Mouse (Mus musculus): Measurements from ENCODE around the gene Greb1.
A peak's percentile ranks its signal among the peaks of the same experiment; 100 is the strongest.

Greb1 gene

GRCm38 (mm10) chr12:16805511-16805910 is 4.8 kb upstream of the Greb1 start:
- DNase-seq (ENCODE audit: low spot score in 2 of 2), result peak; percentile 91 to 92

- DNase-seq (ENCODE audit: low spot score in 2 of 2), result no peak
Measured at GRCm38 (mm10) chr12:16803956-16804430, 3.3 kb upstream of the Greb1 start.

- DNase-seq (ENCODE audit: low spot score in 2 of 2), result no peak
Measured at GRCm38 (mm10) chr12:16803237-16803955, 2.7 kb upstream of the Greb1 start.

DNA sequence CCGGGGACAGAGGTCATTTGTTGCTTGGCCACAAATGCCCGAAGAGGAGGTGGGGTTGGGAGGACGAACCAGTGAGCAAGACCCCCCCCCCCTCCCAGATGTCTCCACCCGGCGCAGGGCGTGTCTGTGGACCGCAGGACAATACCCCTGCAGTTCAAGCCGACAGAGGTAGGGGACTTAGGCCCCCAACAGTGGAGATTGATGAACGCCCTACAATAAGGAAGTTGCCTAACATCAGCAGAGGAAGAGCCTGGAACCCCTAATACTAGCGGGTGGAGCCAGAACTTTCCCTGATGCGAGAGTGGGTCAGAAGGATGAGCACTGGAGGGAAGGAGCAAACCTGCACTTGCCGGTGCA is 251 bp upstream of the Greb1 start:
- DNase-seq (ENCODE audit: low spot score in 2 of 2), result no peak

DNA sequence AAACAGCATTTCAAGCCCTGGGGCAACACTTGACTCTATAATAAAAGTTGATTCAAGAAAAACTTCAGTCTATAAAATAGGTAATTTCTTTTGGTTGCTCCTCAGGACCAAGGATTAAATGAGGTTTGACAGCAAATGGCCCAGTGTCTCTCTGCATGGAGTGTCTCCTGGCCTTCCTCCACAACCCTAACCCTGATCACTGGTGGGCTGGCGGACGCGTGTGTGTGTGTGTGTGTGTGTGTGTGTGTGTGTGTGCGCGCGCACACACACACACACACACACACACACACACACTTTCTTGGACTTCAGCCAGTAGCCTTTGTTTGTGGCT is 793 bp downstream of the Greb1 start:
- DNase-seq (ENCODE audit: low spot score in 2 of 2), result no peak

GRCm38 (mm10) chr12:16798894-16799293 is 1.8 kb downstream of the Greb1 start:
- no peak for DNase-seq (ENCODE audit: low spot score in 2 of 2)

GRCm38 (mm10) chr12:16795781-16796180 is 4.9 kb downstream of the Greb1 start:
- no peak for DNase-seq (ENCODE audit: low spot score in 2 of 2)

GRCm38 (mm10) chr12:16793371-16793770 is 7.3 kb downstream of the Greb1 start:
- no peak for DNase-seq (ENCODE audit: low spot score in 2 of 2)

GRCm38 (mm10) chr12:16790456-16790855 is 10.2 kb downstream of the Greb1 start:
- no peak for DNase-seq (ENCODE audit: low spot score in 2 of 2)

DNA sequence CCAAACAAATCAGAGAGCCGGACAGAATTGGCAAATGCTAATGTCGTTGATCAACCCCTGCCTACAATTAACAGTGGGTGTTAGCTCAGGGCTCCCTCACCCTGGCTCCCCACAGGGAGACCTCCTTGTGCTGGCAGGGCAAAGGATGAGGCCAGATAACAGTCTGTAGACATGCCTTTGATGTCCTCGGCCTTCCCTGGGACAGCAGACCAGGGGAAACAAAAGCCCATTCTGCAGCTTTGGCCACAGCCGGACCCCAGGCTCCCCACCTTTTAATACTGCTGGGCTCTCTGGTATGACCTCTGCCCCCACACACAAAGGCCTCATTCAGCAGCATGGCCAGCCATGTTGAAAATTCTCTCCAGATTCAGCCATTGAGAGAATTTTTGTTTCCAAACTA is 10.9 kb downstream of the Greb1 start:
- no peak for DNase-seq (ENCODE audit: low spot score in 2 of 2)

GRCm38 (mm10) chr12:16789199-16789598 is 11.5 kb downstream of the Greb1 start:
- DNase-seq (ENCODE audit: low spot score in 2 of 2), result no peak

GRCm38 (mm10) chr12:16788600-16788999 is 12.1 kb downstream of the Greb1 start:
- no peak for DNase-seq (ENCODE audit: low spot score in 2 of 2)

GRCm38 (mm10) chr12:16781034-16781746 is 19.5 kb downstream of the Greb1 start:
- no peak for DNase-seq (ENCODE audit: low spot score in 2 of 2)

DNA sequence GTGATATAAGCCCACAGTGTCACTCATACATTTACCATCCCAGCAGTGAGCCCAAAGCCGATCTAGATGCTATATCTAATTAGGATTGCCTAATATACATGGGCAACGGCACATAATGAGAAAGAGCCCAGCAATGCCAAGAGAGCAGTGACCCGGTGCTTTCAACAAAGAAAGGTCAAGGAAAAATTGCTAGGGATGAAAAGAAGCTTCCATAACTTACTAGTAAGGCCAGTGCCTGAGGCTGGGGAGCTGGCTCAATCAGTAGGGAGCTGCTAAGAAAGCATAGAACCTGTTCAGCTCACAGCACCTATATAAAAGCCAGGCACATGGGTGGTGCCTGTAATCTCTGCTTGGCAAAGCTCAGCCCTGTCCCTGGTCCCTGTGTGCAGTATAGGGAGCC is 20.4 kb downstream of the Greb1 start:
- DNase-seq (ENCODE audit: low spot score in 2 of 2), result no peak

DNA sequence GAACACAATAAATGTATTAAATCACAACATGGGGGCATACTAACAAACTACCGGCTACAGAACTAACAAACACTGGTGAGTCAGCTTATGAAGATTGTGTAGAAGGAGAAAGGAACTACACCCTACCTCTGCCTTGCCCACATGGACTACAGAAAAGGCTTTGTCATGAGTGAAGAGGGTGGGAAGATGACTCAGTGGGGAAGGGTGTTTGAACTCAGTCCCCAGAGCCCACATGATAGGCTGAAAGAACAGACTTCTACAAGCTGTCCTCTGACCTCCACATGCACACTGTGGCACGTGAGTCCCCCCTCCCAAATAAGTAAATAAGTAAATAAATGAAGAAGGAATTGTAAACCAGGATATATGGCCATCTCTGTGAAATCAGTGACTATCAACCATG is 21.5 kb downstream of the Greb1 start:
- DNase-seq (ENCODE audit: low spot score in 2 of 2), result no peak

DNA sequence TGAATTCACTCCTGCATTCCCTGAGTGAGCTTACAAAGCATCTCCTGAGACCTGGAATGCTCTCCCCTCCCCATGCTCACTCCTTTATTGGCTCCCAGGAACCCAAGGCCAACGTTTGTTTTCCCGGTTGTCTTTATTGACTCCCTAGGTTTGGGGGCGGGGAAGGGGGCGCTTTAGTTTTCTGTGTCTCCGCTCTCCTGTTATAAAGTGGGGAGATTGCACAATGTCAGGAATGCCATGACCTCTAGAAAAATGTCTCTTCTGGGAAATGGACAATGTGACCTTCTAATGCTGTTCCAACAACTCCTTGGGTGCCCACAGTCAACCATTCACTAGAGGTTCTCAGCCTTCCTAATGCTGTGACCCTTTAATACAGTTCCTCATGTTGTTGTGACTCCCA is 22.2 kb downstream of the Greb1 start:
- DNase-seq (ENCODE audit: low spot score in 2 of 2), result no peak

DNA sequence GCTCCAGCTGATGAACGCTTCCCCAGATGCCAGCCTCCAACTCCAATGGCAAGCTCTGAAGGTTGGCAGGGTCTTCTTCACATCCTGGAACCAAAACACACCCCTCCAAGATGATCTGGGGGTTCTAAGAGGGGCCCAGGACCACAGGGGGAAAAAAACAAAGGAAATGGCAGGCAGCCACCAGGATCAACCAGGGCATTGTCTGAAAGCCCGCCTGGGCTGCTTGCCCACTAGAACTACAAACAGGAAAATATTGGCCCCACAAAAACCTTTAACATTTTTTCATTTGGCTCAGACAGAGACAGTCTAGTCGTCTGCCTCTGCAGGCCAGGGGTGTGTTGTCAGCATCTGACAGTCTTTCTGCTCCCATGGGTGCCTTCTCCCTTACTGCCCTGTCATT is 25.3 kb downstream of the Greb1 start:
- DNase-seq (ENCODE audit: low spot score in 2 of 2), result no peak

- no peak for DNase-seq (ENCODE audit: low spot score in 2 of 2)
Measured at GRCm38 (mm10) chr12:16774605-16775004, 26.1 kb downstream of the Greb1 start.

GRCm38 (mm10) chr12:16769601-16770165 is 31.0 kb downstream of the Greb1 start:
- DNase-seq (ENCODE audit: low spot score in 2 of 2), result no peak

GRCm38 (mm10) chr12:16768711-16769110 is 32.0 kb downstream of the Greb1 start:
- no peak for DNase-seq (ENCODE audit: low spot score in 2 of 2)

DNA sequence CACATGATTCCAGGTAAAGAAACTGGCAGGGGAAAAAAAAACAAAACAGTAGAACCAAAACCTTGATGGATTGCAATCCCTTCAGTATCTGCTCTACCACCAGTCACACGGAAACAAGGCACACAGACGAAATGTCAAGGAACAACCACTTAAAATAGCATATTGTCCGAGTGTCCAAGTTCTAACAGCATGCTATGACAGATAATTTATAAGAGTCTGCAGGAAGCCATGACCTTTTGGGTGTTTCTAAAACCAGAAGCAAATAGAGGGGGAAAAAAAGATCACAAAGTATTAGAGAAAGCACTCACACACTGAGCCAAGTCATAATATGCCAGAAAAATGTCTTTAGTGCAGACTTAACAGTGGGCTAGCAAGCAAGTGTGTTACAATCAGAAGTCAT is 32.4 kb downstream of the Greb1 start:
- DNase-seq (ENCODE audit: low spot score in 2 of 2), result no peak

- DNase-seq (ENCODE audit: low spot score in 2 of 2), result no peak
Measured at GRCm38 (mm10) chr12:16764776-16765445, 35.8 kb downstream of the Greb1 start.
